Mouse (Mus musculus): ENCODE measurements around the gene Pilrb2.
A peak's percentile ranks its signal among the peaks of the same experiment; 100 is the strongest.
"Not testable (repeated sequence)": the region's sequence is repeated elsewhere in the genome, so short reads cannot be mapped to it uniquely, and the experiment has no call there.

Pilrb2 gene

GRCm38 (mm10) chr5:137871644-137872380 is at the start of gene Pilrb2:
Gene Pilrb2, minus strand, starts transcription at chr5:137871815.
- DNase-seq = not testable (repeated sequence)

- no peak for DNase-seq
These were observed 43.9 kb upstream of the Pilrb2 start for GRCm38 (mm10) chr5:137915550-137915949.

GRCm38 (mm10) chr5:137914508-137914907 is 42.9 kb upstream of the Pilrb2 start:
- no peak for DNase-seq

GRCm38 (mm10) chr5:137909564-137910262 is 38.1 kb upstream of the Pilrb2 start:
- DNase-seq = no peak

- no peak for DNase-seq
These were observed 26.2 kb upstream of the Pilrb2 start for GRCm38 (mm10) chr5:137897812-137898211.

- no peak for DNase-seq
These were observed 21.3 kb upstream of the Pilrb2 start for GRCm38 (mm10) chr5:137892954-137893353.

- no peak for DNase-seq
These were observed 16.1 kb upstream of the Pilrb2 start for GRCm38 (mm10) chr5:137887666-137888065.

- DNase-seq = peak; percentile 69
These were observed 14.3 kb upstream of the Pilrb2 start for GRCm38 (mm10) chr5:137885894-137886293.

GRCm38 (mm10) chr5:137883345-137883744 is 11.7 kb upstream of the Pilrb2 start:
- no peak for DNase-seq

- no peak for DNase-seq
These were observed 11.3 kb upstream of the Pilrb2 start for GRCm38 (mm10) chr5:137882922-137883321.

- peak; percentile 76 for DNase-seq
These were observed 6.2 kb upstream of the Pilrb2 start for GRCm38 (mm10) chr5:137877860-137878259.

GRCm38 (mm10) chr5:137875054-137875453 is 3.4 kb upstream of the Pilrb2 start:
- no peak for DNase-seq

GRCm38 (mm10) chr5:137872381-137872702 is 727 bp upstream of the Pilrb2 start:
- not testable (repeated sequence) for DNase-seq

GRCm38 (mm10) chr5:137868600-137868999 is 3.0 kb downstream of the Pilrb2 start:
- DNase-seq = not testable (repeated sequence)

- not testable (repeated sequence) for DNase-seq
These were observed 7.6 kb downstream of the Pilrb2 start for GRCm38 (mm10) chr5:137864008-137864407.

GRCm38 (mm10) chr5:137857960-137858710 is 13.5 kb downstream of the Pilrb2 start, which contains the start of gene Pilrb1:
Gene Pilrb1, minus strand, starts transcription at chr5:137858106.
- not testable (repeated sequence) for DNase-seq

- not testable (repeated sequence) for DNase-seq
These were observed 14.7 kb downstream of the Pilrb2 start for GRCm38 (mm10) chr5:137856870-137857269.

- DNase-seq = not testable (repeated sequence)
These were observed 16.7 kb downstream of the Pilrb2 start for GRCm38 (mm10) chr5:137854907-137855306.

- DNase-seq = not testable (repeated sequence)
These were observed 21.3 kb downstream of the Pilrb2 start for GRCm38 (mm10) chr5:137850313-137850712.

GRCm38 (mm10) chr5:137837110-137837509 is 34.5 kb downstream of the Pilrb2 start:
- not testable (repeated sequence) for DNase-seq

- DNase-seq = no peak
These were observed 35.0 kb downstream of the Pilrb2 start for GRCm38 (mm10) chr5:137836611-137837010.

- DNase-seq = not testable (repeated sequence)
These were observed 35.6 kb downstream of the Pilrb2 start, which contains the start of gene Pilra for GRCm38 (mm10) chr5:137835966-137836520. Gene Pilra, minus strand, starts transcription at chr5:137836281.

GRCm38 (mm10) chr5:137833500-137833899 is 38.1 kb downstream of the Pilrb2 start:
- no peak for DNase-seq
